Mouse (Mus musculus) G1E (cell line): ENCODE data around the gene Man2a2. TPM values are rescaled to one million over a fixed set of nuclear protein-coding genes. Genes with fewer than 3 reads are reported as not detected.

Experiments
- ATAC-seq: 2 replicates; pipeline ENCODE4 v1.8.0; 2016; ENCODE audit warnings: mild to moderate bottlenecking; ENCODE audit not compliant: insufficient number of reproducible peaks, poor library complexity, low FRiP score, severe bottlenecking; ENCODE audit errors: extremely low read depth
- DNase-seq: peaks from one replicate; pipeline ENCODE4 v3.0.0; 2012; ENCODE audit warnings: low spot score
- H3K27me3 ChIP-seq: 2 replicates; pipeline ENCODE4 v1.6.1; 2012; ENCODE audit warnings: mild to moderate bottlenecking, low read length, inconsistent platforms; ENCODE audit not compliant: insufficient read depth
- H3K36me3 ChIP-seq: replicated peaks from 2 replicates; pipeline ENCODE3; 2012; ENCODE audit warnings: mild to moderate bottlenecking, inconsistent platforms
- H3K4me1 ChIP-seq: 2 replicates; pipeline ENCODE4 v1.6.1; 2012; ENCODE audit warnings: low read depth, low read length, inconsistent platforms, mixed read lengths; ENCODE audit not compliant: insufficient read depth
- H3K4me3 ChIP-seq: 2 replicates; pipeline ENCODE4 v1.5.1; 2012; ENCODE audit warnings: low read depth, mild to moderate bottlenecking, inconsistent platforms, low read length, moderate library complexity, mixed read lengths
- H3K9me3 ChIP-seq: replicated peaks from 2 replicates; pipeline ENCODE4 v1.6.1; 2012; ENCODE audit warnings: inconsistent platforms
- CTCF ChIP-seq: IDR thresholded peaks from 2 replicates; pipeline ENCODE4 v1.5.1; 2012; ENCODE audit warnings: low read depth, low read length, inconsistent platforms, mixed read lengths
- GATA1 ChIP-seq: IDR thresholded peaks from 2 replicates; pipeline ENCODE4 v1.6.1; 2012; ENCODE audit warnings: borderline replicate concordance, low read length, inconsistent platforms, mixed read lengths
- GATA2 ChIP-seq: IDR thresholded peaks from 2 replicates; pipeline ENCODE4 v1.6.1; 2012; ENCODE audit warnings: low read depth, low read length, inconsistent platforms, borderline replicate concordance
- POLR2AphosphoS5 ChIP-seq: IDR thresholded peaks from 2 replicates; pipeline ENCODE4 v1.6.1; 2012; ENCODE audit warnings: low read depth, low read length, inconsistent platforms; ENCODE audit not compliant: insufficient replicate concordance
- TAL1 ChIP-seq: conservative IDR thresholded peaks from 2 replicates; pipeline ENCODE4 v1.6.1; 2012; ENCODE audit warnings: low read depth, low read length, inconsistent platforms, mixed read lengths
- polyA plus RNA-seq: library from polyadenylated mRNA; stranded (reverse); fragments of >175 nt; gene quantifications from 2 replicates; pipeline ENCODE4 v1.2.3, GENCODE M21; 2012
- total RNA-seq, 2 experiments: library from RNA; stranded (forward) in 1 of 2; stranded (reverse) in 1 of 2; fragments of 200-1000 nt in 1 of 2; fragments of >200 nt in 1 of 2; fragmentation: Nextera tagmentation in 1 of 2; gene quantifications; 2 replicates each; pipeline ENCODE4 v1.2.3; 2014 to 2017

The Man2a2 gene
- total and polyA plus RNA-seq, 3 experiments: 37.0 to 63.1 (median 49.3) TPM

DNA sequence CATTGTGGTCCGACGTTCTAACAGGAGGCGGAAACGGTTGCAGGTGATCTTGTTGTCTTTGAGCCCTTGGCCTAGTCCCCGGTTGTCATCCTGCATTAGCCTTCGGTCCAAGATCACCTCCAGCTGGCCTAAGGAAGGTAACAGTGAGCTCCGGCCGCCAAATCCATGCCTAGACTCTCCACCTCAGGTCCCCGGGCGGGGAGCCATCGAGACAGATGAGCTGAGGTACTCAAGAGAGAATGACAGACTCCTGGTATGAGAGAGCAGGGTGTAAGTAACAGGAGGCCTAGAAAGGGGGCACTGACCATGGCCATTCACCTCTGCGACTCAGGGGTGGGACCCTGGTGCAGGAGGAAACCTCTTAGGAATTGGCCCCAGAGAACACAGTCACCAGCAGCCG lies 14.8 kb downstream of the Man2a2 start:
- TF ChIP-seq GATA2 (no peak), POLR2AphosphoS5 (no peak), CTCF (no peak), TAL1 (no peak), GATA1 (no peak)

GRCm38 (mm10) chr7:80352920-80353319 lies 18.3 kb downstream of the Man2a2 start:
- peaks cover 87% of the 10 kb centered on the region for H3K36me3 ChIP-seq
- no peak for TF ChIP-seq CTCF
- no peak for TF ChIP-seq POLR2AphosphoS5
- TF ChIP-seq TAL1: no peak
- TF ChIP-seq GATA2: no peak
- TF ChIP-seq GATA1: no peak

More for the DNA sequence above, 14.8 kb downstream of the Man2a2 start:
- Histone ChIP-seq H3K4me1 (peaks cover 6% of the 10 kb centered on the region), H3K9me3 (no peaks in the 10 kb centered on the region), H3K4me3 (no peak overlapping the region), H3K27me3 (no peaks in the 10 kb centered on the region), H3K36me3 (peaks cover 94% of the 10 kb centered on the region)
- no peak for DNase-seq
- ATAC-seq: no peak

DNA sequence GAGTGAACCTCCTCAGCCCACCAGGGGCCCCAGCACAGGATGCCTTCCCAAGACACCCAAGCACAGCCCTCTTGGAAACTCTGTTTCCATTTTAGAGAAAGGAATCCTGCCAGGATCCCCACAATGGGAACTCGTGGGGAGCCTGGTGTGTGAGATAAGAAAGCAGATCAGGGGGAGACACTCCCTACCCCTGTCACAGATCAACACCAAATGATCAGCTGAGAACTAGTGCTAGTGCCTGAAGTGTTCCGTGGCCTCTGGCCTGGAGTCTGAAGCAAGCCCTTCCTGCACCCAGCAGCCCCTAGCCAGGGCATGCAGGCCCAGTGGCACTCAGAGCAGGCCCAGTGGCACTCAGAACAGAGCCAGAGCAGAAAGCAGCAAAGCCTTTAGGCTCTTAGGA lies 20.4 kb downstream of the Man2a2 start:
- Histone ChIP-seq H3K36me3 (peaks cover 82% of the 10 kb centered on the region), H3K4me3 (no peak overlapping the region), H3K27me3 (no peaks in the 10 kb centered on the region), H3K9me3 (no peaks in the 10 kb centered on the region), H3K4me1 (peaks cover 34% of the 10 kb centered on the region)
- TF ChIP-seq GATA1 (no peak), CTCF (no peak), GATA2 (no peak), TAL1 (no peak; the same call in 1 of the 2 replicates), POLR2AphosphoS5 (no peak)
- ATAC-seq (no peak), DNase-seq (no peak)

More at GRCm38 (mm10) chr7:80352920-80353319, 18.3 kb downstream of the Man2a2 start:
- Histone ChIP-seq H3K9me3 (no peaks in the 10 kb centered on the region), H3K4me3 (no peak overlapping the region), H3K27me3 (no peaks in the 10 kb centered on the region), H3K4me1 (peaks cover 17% of the 10 kb centered on the region)
- ATAC-seq (no peak), DNase-seq (no peak)

GRCm38 (mm10) chr7:80347670-80348586 lies 23.2 kb downstream of the Man2a2 start:
- no peak for ATAC-seq
- peaks cover 67% of the 10 kb centered on the region for H3K36me3 ChIP-seq
- no peak for DNase-seq
- TF ChIP-seq GATA1 (no peak), GATA2 (no peak), POLR2AphosphoS5 (no peak), CTCF (no peak), TAL1 (no peak)
- no peaks in the 10 kb centered on the region for H3K27me3 ChIP-seq
- no peaks in the 10 kb centered on the region for H3K9me3 ChIP-seq
- H3K4me3 ChIP-seq: no peak overlapping the region
- peaks cover 45% of the 10 kb centered on the region for H3K4me1 ChIP-seq

GRCm38 (mm10) chr7:80346830-80347229 lies 24.3 kb downstream of the Man2a2 start:
- no peaks in the 10 kb centered on the region for H3K9me3 ChIP-seq
- ATAC-seq: no peak
- no peak for DNase-seq
- no peak overlapping the region for H3K4me3 ChIP-seq
- no peaks in the 10 kb centered on the region for H3K27me3 ChIP-seq
- H3K4me1 ChIP-seq: peaks cover 55% of the 10 kb centered on the region
- TF ChIP-seq GATA2 (no peak), POLR2AphosphoS5 (no peak), TAL1 (no peak), CTCF (no peak), GATA1 (no peak)
- H3K36me3 ChIP-seq: peaks cover 56% of the 10 kb centered on the region

GRCm38 (mm10) chr7:80346173-80346572 lies 25.0 kb downstream of the Man2a2 start:
- DNase-seq (no peak), ATAC-seq (no peak)
- Histone ChIP-seq H3K9me3 (no peaks in the 10 kb centered on the region), H3K27me3 (no peaks in the 10 kb centered on the region), H3K4me1 (peaks cover 56% of the 10 kb centered on the region), H3K4me3 (no peak overlapping the region), H3K36me3 (peaks cover 51% of the 10 kb centered on the region)
- TF ChIP-seq TAL1 (no peak), GATA2 (no peak), GATA1 (no peak), POLR2AphosphoS5 (no peak), CTCF (no peak)
